ENCODE assay signal across 36 mouse cellular contexts in genomic region chr17:83841011-83841410, GRCm38 (mm10). TPM values are rescaled to one million over a fixed set of nuclear protein-coding genes. Genes with fewer than 3 reads are reported as not detected.
"Had no signal": no experiment of that assay in that cellular context is flagged by ENCODE, and none has a peak within 500 bp of the region (broad histone marks: within the 10 kb centered on the region; RNA-seq: fewer than 3 reads in every experiment).

No protein-coding gene starts in this region.

- H3K27ac ChIP-seq: left cerebral cortex, adult 2 months; limb, embryonic 10.5 days; limb, embryonic 12.5 days; limb, embryonic 13.5 days; limb, embryonic 15.5 days; liver, embryonic 12.5 days; liver, embryonic 13.5 days; liver, embryonic 14.5 days; liver, embryonic 15.5 days; lung, embryonic 15.5 days; macrophage; midbrain, embryonic 10.5 days; midbrain, embryonic 12.5 days; midbrain, embryonic 13.5 days; midbrain, embryonic 15.5 days; neural tube, embryonic 12.5 days had no signal

- H3K36me3 ChIP-seq: limb, embryonic 10.5 days; limb, embryonic 12.5 days; limb, embryonic 13.5 days; limb, embryonic 15.5 days; liver, embryonic 12.5 days; liver, embryonic 13.5 days; liver, embryonic 15.5 days; lung, embryonic 15.5 days; midbrain, embryonic 10.5 days; midbrain, embryonic 12.5 days; midbrain, embryonic 13.5 days; midbrain, embryonic 15.5 days; neural tube, embryonic 12.5 days had no signal

- H3K9ac ChIP-seq: limb, embryonic 12.5 days; limb, embryonic 13.5 days; limb, embryonic 15.5 days; liver, embryonic 12.5 days; liver, embryonic 13.5 days; liver, embryonic 14.5 days; liver, embryonic 15.5 days; lung, embryonic 14.5 days; lung, embryonic 15.5 days; midbrain, embryonic 12.5 days; midbrain, embryonic 13.5 days; midbrain, embryonic 15.5 days; neural tube, embryonic 12.5 days had no signal

- H3K27me3 ChIP-seq: limb, embryonic 12.5 days; limb, embryonic 13.5 days; limb, embryonic 15.5 days; liver, embryonic 12.5 days; liver, embryonic 13.5 days; liver, embryonic 15.5 days; lung, embryonic 15.5 days; midbrain, embryonic 12.5 days; midbrain, embryonic 13.5 days; midbrain, embryonic 15.5 days; neural tube, embryonic 12.5 days had no signal

- ATAC-seq: liver, embryonic 12.5 days; lung, postnatal 0 days; midbrain, embryonic 13.5 days; midbrain, embryonic 15.5 days; midbrain, embryonic 16.5 days had no signal

- H3K4me2 ChIP-seq: limb, embryonic 12.5 days; limb, embryonic 13.5 days; limb, embryonic 15.5 days; liver, embryonic 11.5 days; liver, embryonic 12.5 days; liver, embryonic 13.5 days; liver, embryonic 15.5 days; lung, embryonic 14.5 days; lung, embryonic 15.5 days; midbrain, embryonic 11.5 days; midbrain, embryonic 12.5 days; midbrain, embryonic 13.5 days; midbrain, embryonic 15.5 days; neural tube, embryonic 12.5 days had no signal

- H3K9me3 ChIP-seq: limb, embryonic 10.5 days; limb, embryonic 12.5 days; limb, embryonic 13.5 days; limb, embryonic 15.5 days; liver, embryonic 12.5 days; liver, embryonic 13.5 days; liver, embryonic 15.5 days; lung, embryonic 15.5 days; megakaryocyte, embryonic 14.5 days; midbrain, embryonic 10.5 days; midbrain, embryonic 12.5 days; midbrain, embryonic 13.5 days; midbrain, embryonic 15.5 days; neural tube, embryonic 12.5 days had no signal

- H3K4me3 ChIP-seq: left cerebral cortex, adult 2 months; limb, embryonic 10.5 days; limb, embryonic 12.5 days; limb, embryonic 13.5 days; limb, embryonic 15.5 days; liver, embryonic 12.5 days; liver, embryonic 13.5 days; liver, embryonic 15.5 days; lung, embryonic 15.5 days; megakaryocyte, embryonic 14.5 days; midbrain, embryonic 10.5 days; midbrain, embryonic 12.5 days; midbrain, embryonic 13.5 days; midbrain, embryonic 15.5 days; myocyte; neural tube, embryonic 12.5 days had no signal

- H3K4me1 ChIP-seq: lung, embryonic 15.5 days; midbrain, embryonic 12.5 days; midbrain, embryonic 15.5 days; neural tube, embryonic 12.5 days had no signal

- DNase-seq: left cerebral cortex, postnatal 4 days; liver; liver, embryonic 13.5 days; lung, adult 18-20 months; lung, adult 2 months; lung, embryonic 14.5 days; lung, postnatal 10 days; lung, postnatal 14 days; lung, postnatal 36 days; lung, postnatal 4 days; midbrain, embryonic 14.5 days had no signal

RNA-seq across cellular contexts. Expression of gene Haao, which starts 6.8 kb away (rescaled TPM):
- total RNA-seq: left cerebral cortex, adult 2 months; left cerebral cortex, postnatal 10 days; left cerebral cortex, postnatal 25 days; midbrain, postnatal 0 days had no signal
- polyA plus RNA-seq: midbrain, embryonic 11.5 days; midbrain, embryonic 15.5 days; myocyte; neural tube, embryonic 11.5 days; neural tube, embryonic 12.5 days had no signal
